Mouse (Mus musculus) MN1 (cell line): ENCODE measurements around the gene Ahrr.
A peak's percentile ranks its signal among the peaks of the same experiment; 100 is the strongest.

Source experiments
- DNase-seq: peaks from one replicate; pipeline ENCODE4 v3.0.0-alpha.2; 2016; ENCODE audit warnings: low spot score

Gene Ahrr

DNA sequence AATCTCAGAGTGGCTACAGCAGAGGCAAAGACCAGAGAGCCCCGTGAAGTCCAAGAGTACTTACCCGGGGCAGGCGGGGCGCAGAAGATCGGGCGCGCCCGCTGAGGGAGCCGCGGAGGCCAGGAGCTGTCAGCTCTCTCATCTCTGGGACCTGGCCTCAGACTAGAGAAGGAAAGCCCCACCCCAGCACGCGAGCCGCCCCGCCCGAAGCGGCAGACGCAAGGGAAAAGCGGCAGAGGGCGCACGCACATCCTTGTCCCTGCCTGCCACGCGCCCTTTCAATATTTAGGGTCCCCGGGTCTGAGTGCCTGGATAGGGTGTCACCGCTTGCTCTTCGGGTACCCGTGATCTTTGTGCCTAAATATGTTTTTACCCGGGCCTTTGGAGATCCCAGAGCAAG is at the start of gene Ahrr:
Ahrr (minus strand) TSS at position 165 of the 400 bp plus-strand sequence.
- peak; percentile 21 for DNase-seq

DNA sequence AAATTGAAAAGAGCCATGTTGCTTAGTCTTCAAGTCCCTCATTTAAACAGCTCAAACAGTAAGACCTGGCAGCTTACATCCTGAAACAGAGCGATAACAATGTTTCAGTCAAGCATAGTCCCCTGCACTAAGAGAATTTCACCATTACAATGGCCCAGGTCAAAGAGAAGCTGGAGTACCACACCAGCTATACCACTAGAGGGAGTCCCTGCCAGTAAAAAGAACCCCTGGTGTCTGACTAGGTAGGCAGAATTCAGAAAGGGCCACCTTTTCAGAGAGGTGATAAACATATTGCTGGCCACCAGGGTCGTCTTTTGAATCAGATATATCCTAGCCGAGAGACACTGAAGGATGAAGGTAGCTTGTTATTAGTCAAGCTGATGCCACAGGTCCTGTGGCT is 48.9 kb upstream of the Ahrr start:
- peak; percentile 68 for DNase-seq

DNA sequence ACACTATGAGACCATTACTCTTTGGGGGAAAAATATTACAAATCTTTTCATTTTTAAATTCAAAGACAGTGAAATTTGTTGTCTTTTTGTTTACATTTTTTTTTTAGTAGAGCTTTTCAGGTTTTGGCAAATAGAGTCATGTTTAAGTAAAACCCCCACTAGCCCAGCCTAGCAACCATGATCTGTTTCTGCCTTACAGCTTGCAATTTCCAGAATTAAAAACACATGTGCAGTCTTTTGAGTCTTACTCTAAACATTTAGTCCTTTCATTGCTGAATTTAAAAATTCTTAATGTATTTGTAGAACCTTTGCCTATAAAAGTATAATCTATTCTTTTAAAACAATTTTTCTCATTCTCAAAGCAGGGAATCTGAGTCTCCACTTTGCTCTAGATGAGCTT is 37.2 kb upstream of the Ahrr start:
- no peak for DNase-seq

DNA sequence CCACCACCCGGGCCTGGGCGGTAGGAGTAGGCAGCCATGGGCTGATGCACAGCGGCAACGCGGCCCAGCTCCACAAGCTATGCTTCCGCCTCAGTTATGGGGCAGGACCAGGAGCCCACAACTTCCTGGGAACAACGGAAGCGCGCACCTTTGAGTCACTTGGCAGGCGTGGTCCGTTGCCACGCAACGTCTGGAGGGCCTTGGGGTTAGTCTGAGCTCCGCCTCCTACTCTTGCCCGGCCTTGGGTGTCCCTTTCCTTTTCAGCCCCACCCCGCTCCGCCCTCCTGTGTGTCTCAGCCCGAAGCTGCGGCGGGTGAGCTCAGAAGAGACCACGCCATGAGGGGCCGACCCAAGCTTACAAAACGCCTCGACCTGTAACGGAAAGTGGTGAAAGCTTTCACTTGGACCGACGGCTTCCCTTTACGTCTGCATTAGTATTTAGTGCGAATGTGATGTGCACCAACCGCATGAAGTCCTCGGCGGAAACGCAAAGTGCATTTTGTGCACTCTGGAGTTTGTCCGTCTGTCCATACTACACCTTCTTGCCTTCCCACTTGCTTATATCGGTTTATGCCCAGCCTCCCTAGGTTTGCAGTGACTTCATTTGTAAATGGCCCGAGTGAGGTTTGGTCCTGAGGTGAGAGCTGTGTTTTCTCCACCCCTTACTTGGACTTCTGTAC is 25.2 kb upstream of the Ahrr start, which contains the start of gene Pdcd6:
Pdcd6 (minus strand) TSS at position 411 of the 680 bp plus-strand sequence.
- peak; percentile 95 for DNase-seq

DNA sequence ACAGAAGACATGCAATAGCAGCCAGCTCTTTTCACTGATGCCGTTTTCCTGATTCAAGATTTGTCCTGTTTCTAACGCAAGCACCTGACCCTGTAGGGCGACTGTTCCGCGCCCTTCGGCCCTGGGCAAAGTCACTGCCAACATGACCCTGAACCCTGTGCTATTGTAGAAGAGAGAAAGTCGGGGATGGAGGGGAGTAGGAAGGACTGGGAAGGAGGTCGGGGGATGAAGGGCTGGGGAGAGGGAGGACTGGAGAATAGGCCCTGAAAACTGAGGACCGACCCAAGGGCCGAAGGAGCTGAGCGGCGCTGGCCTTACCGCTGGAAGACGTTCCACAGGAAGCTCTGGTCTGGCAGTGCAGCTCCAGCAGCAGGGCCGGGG is 24.6 kb upstream of the Ahrr start:
- DNase-seq: peak; percentile 7

DNA sequence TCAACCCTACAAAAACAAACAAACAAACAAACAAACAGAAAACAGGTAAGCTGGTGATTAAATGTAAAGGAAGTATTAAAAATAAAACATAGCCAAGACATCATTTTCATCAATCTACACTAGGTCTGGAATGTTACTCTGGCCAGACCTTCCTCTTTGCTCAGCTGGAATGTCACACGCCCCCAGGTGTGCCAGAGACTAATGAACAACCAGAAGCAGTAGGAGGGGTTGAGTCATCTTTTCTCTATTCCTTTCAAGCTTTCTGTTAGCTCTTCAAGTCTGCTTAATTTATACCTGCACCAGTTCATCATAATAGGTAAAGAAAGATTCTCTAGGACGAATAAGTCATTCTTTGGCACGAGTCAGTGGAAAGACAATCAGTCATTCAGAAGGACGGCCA is 24.3 kb upstream of the Ahrr start:
- DNase-seq: peak; percentile 9

DNA sequence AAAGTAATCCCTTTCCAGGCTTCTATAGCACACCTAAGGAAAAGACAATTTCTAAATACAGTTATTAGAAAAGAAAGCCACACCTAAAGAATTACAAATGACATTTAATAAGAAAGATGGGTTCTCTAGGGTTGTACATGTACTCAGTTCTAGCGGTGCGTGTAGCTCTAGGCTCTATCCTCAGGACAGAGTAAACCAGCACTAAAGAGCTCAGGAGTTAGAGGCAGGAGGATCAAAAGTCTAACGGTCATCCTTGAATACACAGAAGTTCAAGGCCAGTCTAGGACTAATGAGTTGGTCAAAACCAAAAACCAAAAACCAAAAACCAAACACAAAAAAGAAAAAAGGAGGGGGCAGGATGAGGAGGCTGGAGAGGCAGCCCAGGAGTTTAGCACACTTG is 22.5 kb upstream of the Ahrr start:
- no peak for DNase-seq

DNA sequence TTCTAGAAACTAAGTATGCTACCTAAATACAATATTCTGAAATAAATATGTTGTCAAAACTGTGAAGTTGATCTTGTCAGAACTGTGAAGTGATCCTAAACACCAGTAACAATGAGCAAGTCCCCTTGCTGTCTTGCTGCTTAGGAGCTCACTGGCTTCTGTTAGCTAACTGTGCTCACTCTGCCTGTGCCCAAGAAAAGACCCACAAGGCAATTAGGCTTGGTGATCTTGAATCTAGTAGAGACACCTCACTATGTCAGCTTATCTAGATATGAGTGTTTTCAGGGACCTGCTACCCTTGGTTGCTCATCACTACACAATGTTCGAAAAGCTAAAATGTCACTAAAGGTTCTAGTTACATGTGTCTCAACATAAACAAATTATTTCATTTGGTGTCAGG is 13.6 kb upstream of the Ahrr start:
- no peak for DNase-seq

DNA sequence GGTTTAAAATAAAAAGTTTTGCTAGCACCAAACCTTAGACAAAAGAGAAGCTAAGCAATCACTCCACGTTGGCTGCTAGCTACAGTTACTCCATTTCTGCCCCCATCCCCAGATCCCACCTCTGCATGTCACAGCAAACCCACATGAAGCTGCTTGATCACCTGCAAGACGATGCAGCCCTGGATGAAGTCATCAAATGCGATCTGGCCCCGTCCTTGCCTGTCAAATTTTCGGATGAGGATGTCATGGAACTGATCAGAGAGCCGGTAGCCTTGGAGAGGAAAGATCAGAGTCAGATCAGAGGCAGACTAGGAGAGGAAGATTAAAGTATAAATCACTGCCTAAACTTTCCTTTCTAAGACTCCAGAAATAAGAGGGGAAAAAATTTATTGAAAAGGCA is 13.2 kb upstream of the Ahrr start:
- no peak for DNase-seq

DNA sequence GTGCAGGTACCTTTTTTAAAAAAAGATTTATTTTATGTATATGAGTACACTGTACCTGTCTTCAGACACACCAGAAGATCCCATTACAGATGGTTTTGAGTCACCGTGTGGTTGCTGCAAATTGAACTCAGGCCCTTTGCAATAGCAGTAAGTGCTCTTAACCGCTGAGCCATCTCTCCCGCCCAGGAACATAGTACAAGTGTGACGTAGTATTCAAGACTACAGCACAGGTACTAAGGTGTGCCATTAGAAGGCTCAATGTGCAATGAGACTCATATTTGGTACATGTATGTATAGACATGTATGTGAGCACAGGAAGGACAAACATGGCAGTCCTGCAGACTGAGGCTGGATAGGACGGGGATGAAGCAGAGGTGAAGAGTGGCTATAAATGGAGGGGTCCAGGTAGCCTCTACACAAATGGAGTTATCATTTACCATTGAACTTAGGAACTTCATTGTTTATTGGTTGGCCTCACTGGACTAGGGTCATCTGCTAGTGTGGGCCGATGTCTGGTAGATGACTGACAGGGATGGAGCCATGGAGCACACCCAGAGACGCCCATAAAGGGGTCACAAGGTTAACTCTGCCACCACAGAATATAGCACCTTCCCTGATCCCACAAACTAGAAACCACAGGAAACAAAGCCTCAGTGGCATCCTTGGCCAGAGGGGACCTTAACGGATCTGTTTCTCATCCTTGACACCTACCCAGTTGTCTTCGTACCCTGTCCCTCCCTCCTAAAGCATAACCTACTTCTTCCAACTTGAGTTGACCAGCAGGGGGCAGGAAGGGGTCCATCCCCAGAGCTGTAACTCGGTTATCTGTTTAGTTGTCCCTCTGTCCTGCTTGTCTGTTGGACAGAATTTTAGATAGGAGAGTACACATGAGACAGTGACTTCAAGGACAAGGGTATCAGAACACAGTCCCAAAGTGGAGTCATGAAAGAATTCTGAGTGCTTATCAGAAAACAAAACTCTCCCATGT is 10.2 kb upstream of the Ahrr start:
- no peak for DNase-seq

DNA sequence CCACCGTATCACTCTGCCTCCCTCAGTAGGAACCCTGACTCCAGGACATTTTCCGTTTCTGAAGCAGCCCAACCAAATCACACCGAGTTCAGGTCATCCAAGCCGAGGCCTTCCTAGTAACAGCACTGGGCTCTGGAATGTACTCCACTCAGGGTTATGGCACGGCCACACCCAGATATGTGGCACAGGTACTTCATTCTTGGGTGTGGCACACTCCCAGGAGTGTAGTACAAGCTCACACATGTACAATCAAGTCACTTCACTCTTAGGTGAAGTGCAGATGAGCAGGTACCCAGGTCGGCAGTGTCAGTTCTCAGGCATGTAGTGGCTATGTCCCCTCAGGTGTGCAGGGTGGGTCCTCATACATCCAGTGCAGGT is 9.5 kb upstream of the Ahrr start:
- DNase-seq: no peak

DNA sequence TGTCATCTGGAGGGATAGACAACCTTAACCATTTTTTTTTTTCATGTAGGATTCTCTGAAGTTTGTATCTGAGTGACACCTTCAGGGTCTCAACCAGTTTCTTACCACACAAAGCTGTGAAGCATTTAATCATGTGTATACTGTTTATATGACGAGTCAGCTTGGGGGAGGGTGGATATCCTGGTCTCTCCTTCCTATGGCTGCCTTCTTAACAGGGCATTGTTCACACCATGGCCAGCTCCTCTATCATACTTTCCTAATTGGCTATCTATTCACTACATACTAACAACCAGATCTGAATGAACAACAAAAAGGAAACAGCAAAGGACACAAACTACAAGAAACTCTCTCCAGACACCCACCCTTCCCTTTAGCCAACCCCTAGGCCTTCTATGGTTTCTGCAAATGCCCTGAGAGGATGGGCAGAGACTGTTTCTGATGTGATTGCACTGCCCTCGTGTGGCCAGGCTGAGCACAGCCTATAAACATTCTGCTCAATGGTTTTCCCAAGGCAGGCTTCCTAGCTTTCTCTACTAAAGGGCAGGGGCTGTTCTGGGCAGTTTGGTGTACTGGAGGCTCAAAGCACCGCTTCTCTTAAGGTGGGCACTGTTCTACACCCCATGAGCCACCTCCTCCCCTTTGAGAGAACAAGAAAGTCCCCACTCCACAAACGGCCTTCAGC is 8.9 kb upstream of the Ahrr start:
- peak; percentile 60 for DNase-seq

DNA sequence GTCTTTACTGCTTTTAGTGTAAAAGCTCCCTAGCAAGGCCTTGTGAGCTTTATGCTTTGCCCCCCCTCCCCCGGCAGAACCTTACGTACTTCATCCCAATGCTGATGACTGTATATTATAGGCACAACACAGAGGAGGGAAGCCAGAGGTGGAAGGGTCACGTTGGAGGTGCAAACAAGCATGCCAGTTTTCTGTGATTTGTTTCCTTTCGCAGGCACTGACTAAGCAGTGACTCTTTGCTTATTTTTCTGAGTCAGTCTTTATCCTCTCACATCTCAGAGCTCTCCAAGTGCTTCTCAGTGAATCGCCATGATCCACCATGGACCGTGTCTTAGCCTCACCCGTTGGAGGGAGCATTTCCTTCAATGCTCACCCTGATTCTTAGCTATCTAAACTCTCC is 4.2 kb upstream of the Ahrr start:
- no peak for DNase-seq

DNA sequence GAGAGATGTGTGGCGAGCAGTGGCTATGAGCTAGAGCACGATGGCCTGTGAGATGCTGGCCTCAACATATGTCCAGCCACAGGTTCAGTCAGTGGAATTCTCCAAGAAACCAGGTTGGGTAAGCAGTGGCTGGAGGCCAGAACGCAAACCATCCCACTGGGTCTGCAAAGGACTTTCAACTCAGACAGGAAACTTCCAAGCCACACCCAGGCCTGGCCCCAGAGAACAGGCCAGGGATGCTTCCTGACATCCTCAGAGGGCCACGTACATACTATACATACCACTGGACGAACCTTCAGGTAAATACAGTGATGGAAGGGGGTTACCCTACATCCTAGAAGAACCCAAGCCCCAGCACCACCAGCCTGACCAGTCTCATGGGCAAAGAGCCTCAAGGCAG is 2.5 kb downstream of the Ahrr start:
- no peak for DNase-seq

DNA sequence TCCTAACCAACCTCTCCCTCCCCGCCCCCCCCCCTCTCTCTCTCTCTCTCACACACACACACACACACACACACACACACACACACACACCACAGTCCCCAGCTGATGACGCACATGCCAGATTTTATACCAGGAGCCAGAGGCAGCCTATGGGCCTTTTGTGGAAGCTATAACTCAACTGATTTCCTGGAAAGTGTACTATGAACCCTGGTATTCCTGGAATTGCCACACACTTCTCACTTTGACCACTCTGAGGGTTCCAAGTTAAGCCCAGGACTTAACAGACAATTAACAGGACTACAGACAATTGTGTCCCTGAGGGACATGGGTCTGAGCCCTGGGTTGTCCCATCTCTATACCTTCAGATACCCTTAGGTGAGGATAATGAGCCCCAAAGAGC is 9.8 kb downstream of the Ahrr start:
- no peak for DNase-seq

DNA sequence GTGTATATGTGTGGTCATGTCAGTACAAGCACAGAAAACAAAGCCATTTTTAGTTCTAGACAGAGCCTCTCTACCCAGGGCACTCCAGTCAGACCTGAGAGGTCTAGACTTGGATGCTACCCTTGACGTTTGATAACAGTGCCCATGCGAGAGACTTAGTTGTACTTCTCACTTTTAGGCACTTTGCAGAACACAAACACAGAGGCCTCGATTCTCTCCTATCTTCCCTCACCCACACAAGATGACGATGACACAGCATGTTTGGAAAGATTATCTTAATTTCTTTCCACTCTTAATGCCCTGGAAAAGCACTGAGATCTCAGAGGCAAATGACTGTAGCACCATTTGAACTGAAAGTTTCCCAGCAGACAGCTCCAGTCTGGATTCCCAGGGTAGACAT is 16.4 kb downstream of the Ahrr start:
- DNase-seq: no peak

DNA sequence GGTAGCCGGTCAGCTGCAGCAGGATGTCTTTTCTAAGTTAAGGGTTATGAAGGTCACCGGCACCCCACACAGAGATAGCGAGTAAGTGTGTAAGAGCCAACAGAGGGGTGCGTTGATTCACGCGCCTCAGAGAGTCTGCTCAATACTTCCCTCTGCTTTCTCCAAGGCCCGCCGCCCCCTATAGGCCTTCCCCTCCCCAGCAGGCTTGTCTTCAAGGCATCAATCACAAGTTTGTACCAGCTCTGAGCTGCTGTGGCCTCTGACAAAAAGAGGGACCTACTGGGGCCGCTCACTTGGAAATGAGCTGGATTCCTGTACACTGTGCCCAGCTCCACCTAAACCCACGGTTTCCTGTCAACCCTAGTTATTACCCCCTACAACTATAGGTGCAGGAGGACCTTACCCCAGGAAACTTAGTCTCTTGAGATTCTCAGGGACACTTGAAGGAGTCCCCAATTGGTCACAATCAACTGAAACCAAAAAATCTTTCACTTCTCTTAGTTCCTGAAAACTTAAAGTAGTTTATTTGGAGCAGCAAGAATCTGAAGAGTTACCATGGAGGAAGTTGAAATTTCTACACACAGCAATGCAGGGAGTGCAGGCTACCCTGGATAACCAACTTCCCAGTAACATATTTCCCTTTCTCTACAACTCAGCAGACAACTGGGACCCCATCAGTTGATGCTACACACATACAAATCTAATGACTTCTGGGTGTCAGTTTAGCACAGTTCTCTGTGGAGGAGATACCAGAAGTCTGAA is 31.7 kb downstream of the Ahrr start:
- DNase-seq: peak; percentile 35

DNA sequence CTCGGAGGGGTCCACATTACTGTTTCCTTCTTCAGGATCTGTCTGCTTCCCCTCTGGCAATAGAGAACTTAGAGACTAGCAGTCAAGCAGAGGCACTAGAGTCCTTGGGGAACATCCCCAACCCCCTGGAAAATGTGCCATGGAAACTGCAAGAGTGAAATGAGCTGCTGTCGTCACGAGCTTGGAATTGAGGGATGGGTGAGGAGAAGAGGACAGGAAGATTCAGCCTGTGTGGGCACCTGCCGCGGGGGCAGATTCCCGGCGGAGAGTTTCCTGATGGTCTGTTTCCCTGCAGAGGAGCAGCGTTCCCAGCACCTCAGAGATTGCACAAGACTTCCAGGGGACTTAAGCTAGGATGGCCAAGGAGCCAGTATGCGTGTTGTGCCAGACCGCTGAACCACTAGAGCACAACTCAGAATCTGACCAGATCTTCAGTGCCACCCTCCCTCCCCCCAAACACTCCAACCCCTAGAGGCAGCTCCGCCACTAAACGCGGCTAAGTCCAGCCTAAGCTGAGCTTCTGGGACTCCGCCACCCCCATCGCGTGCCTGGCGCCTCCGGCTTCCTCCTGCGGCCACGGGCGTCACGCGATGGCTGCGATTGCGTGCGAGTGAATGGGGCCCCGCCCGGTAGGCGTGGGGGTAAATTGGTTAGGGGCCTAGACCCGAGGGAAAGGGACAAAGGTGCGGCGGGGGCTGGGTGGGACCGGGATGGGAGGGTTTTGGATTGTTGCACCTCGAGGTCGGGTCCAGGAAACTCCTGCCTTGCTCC is 32.5 kb downstream of the Ahrr start:
- peak; percentile 21 for DNase-seq

DNA sequence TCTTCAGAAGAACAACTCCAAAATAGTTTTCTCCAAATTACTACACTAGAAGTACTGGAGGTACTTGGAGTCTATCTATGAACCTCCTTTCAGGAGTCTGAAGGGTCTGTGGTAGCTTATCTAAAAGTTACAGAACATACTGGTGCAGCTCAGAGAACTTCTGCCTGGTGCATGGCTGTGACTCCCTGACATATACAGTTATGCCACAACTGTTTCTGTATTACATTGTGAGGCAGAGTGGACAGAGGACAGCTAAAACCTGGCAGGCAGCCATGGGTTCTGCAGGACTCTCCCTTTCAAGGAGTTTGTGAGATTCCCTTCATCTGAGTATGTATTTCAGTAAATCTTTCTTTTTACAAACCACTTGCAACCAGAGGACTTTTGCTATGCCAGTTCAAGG is 45.6 kb downstream of the Ahrr start:
- DNase-seq: no peak

DNA sequence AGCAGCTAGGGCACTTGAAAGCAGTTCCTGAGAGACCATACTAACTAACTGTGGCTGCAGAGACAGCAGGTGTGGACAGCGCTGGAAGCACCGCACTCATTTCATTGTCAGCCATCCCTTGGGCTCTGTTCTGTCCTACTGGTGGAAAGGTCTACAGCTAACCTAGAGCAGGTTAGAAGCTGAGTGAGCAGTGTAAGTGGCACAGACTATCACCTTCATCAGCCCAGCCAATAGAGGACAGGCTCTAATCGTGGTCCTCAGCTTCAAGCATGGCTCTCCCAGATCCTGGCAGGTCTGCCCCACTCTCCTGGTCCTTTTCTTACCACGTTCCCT is 46.3 kb downstream of the Ahrr start:
- DNase-seq: no peak

DNA sequence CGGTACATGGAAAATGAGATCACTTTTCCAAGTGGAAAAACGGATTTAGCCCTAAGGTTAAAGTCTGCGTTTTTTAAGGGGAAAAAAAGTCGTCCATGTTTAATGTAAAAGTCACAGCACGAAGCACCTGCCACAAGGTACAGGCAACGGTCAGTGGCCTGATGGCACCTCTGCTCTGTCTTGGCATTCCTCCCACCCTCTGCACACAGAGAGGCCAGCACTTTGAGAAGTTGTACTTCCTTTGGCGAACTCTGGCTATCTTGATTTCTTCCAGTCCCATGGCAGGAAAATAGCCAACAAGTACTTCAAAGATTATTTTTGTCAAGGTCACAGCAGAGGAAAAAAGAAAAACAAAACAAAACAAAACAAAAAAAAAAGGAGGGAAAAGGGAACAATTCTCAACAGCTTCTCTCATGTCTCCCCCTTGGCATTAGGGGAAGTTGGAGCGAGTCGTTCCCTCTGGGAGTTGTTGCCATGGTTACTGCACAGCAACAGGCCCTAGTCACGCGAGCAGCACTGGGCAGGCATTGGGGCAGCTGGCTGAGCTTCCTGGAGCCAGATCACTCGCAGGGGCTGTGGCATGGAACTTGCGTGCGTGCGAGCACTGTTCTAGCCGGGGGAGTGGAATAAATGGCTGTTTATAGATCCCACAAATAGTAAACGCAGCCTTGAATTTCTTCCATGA is 46.8 kb downstream of the Ahrr start:
- peak; percentile 77 for DNase-seq
